28 mouse cellular contexts compared by ENCODE assay signal in the genomic region with DNA sequence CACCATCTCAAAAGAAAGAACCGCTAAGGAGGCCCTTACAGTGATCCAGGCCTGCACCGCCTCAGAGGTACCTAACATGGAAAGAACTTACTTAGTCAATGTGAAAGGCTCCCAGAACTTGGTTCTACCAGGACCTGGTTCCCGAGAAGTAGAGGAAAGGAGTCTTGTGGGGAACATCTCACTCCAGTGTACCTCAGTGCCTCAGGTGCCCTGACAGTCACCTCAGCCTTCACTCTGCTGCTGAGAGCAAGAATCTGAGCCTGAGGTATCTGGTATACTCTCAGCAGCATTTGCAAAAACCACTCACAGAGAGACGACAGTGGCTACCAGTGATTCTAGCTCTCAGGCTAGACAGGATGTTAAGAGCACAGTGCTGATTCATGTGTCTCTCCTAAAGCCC. TPM values are rescaled to one million over a fixed set of nuclear protein-coding genes. Genes with fewer than 3 reads are reported as not detected.
"Had no signal": no experiment of that assay in that cellular context is flagged by ENCODE, and none has a peak within 500 bp of the region (broad histone marks: within the 10 kb centered on the region; RNA-seq: fewer than 3 reads in every experiment).

No protein-coding gene starts in this region.

- H3K9ac ChIP-seq: embryonic facial prominence, embryonic 12.5 days; embryonic facial prominence, embryonic 13.5 days; embryonic facial prominence, embryonic 15.5 days; forebrain, embryonic 12.5 days; forebrain, embryonic 13.5 days; forebrain, embryonic 15.5 days; forebrain, postnatal 0 days had no signal

- H3K27ac ChIP-seq: embryonic facial prominence, embryonic 10.5 days; embryonic facial prominence, embryonic 12.5 days; embryonic facial prominence, embryonic 13.5 days; embryonic facial prominence, embryonic 15.5 days; forebrain, embryonic 10.5 days; forebrain, embryonic 12.5 days; forebrain, embryonic 13.5 days; forebrain, embryonic 15.5 days; gastrocnemius, adult 2 months; heart, adult 2 months had no signal

- H3K4me3 ChIP-seq: embryonic facial prominence, embryonic 10.5 days; embryonic facial prominence, embryonic 12.5 days; embryonic facial prominence, embryonic 13.5 days; embryonic facial prominence, embryonic 15.5 days; erythroblast, embryonic 14.5 days; forebrain, embryonic 10.5 days; forebrain, embryonic 12.5 days; forebrain, embryonic 13.5 days; forebrain, embryonic 15.5 days; gastrocnemius, adult 2 months; heart, adult 2 months had no signal

- DNase-seq: cerebellum, adult 2 months; cerebellum, adult 8-10 months; cerebellum, adult 9-10 months; cerebellum, adult 9-11 months; cerebellum, postnatal 10 days; cerebellum, postnatal 14 days; cerebellum, postnatal 25 days; cerebellum, postnatal 36 days; embryo, embryonic 11 days; forebrain, postnatal 0 days; gastrocnemius, adult 2 months; gastrocnemius, postnatal 10 days; gastrocnemius, postnatal 14 days; gastrocnemius, postnatal 25 days; gastrocnemius, postnatal 36 days; heart, adult 18-20 months; heart, adult 2 months had no signal

- H3K36me3 ChIP-seq: embryonic facial prominence, embryonic 12.5 days; embryonic facial prominence, embryonic 13.5 days; embryonic facial prominence, embryonic 15.5 days had no signal

- H3K27me3 ChIP-seq: forebrain, embryonic 13.5 days; forebrain, embryonic 15.5 days had no signal

- ATAC-seq: forebrain, embryonic 13.5 days; forebrain, embryonic 14.5 days; forebrain, embryonic 15.5 days; forebrain, embryonic 16.5 days; forebrain, postnatal 0 days had no signal

- H3K4me2 ChIP-seq: embryonic facial prominence, embryonic 12.5 days; embryonic facial prominence, embryonic 13.5 days; embryonic facial prominence, embryonic 15.5 days; forebrain, embryonic 12.5 days; forebrain, embryonic 13.5 days; forebrain, embryonic 15.5 days had no signal

- H3K9me3 ChIP-seq: embryonic facial prominence, embryonic 10.5 days; embryonic facial prominence, embryonic 12.5 days; embryonic facial prominence, embryonic 13.5 days; embryonic facial prominence, embryonic 15.5 days; forebrain, embryonic 10.5 days; forebrain, embryonic 12.5 days; forebrain, embryonic 13.5 days; forebrain, embryonic 15.5 days had no signal

- H3K4me1 ChIP-seq: embryonic facial prominence, embryonic 12.5 days; embryonic facial prominence, embryonic 13.5 days; embryonic facial prominence, embryonic 15.5 days had no signal

RNA-seq across cellular contexts. Expression of gene Map3k9, which starts 6.8 kb away (rescaled TPM):
- polyA plus RNA-seq: erythroblast, embryonic 14.5 days had no signal
